ENCODE assay signal across 9 mouse cellular contexts in genomic region chr6:51545219-51545859, GRCm38 (mm10). TPM values are rescaled to one million over a fixed set of nuclear protein-coding genes. Genes with fewer than 3 reads are reported as not detected.
DNase-seq lines count a peak whose midpoint lies in the region; ATAC-seq and TF ChIP-seq lines count a peak whose summit lies in the region.
"Had no signal": no experiment of that assay in that cellular context is flagged by ENCODE, and none has a peak within 500 bp of the region (broad histone marks: within the 10 kb centered on the region; RNA-seq: fewer than 3 reads in every experiment).

No protein-coding gene starts in this region.

- no peaks in the 10 kb centered on the region for H3K36me3 ChIP-seq in heart, embryonic 11.5 days (ENCODE audit: control insufficient read depth, insufficient read depth, low read length)
- no peaks in the 10 kb centered on the region for H3K36me3 ChIP-seq in liver, embryonic 14.5 days (replicated peaks; ENCODE audit: control insufficient read depth, insufficient read depth, low read depth)
- H3K36me3 ChIP-seq: neural tube, embryonic 12.5 days had no signal

- H3K4me2 ChIP-seq in heart, embryonic 11.5 days, result peak overlapping the region; percentile 29
- peak overlapping the region; percentile 33 for H3K4me2 ChIP-seq in liver, embryonic 14.5 days (ENCODE audit: low read depth)
- H3K4me2 ChIP-seq: neural tube, embryonic 12.5 days had no signal

- H3K4me1 ChIP-seq in heart, embryonic 11.5 days (ENCODE audit: control insufficient read depth, insufficient read depth, low read length), result 0 out of 2 replicates have a peak, but pooled peaks cover 5% of the 10 kb centered on the region
- H3K4me1 ChIP-seq in liver, embryonic 14.5 days (replicated peaks; ENCODE audit: control insufficient read depth in 2 of 2, insufficient read depth in 2 of 2, low read length in 1 of 2), result peaks cover 0 to 20% of the 10 kb centered on the region in 2 experiments; a peak in 2 of 4 replicates

- no peaks in the 10 kb centered on the region for H3K27me3 ChIP-seq in heart, embryonic 11.5 days (ENCODE audit: control insufficient read depth, insufficient read depth, low read length)
- no peaks in the 10 kb centered on the region for H3K27me3 ChIP-seq in liver, embryonic 14.5 days (ENCODE audit: control insufficient read depth, insufficient read depth, low read length)
- H3K27me3 ChIP-seq: neural tube, embryonic 12.5 days had no signal

- TF ChIP-seq CTCF in liver, embryonic 14.5 days (IDR thresholded peaks at IDR 0.05; ENCODE audit: low read depth), result no peak

- WGBS in heart, embryonic 11.5 days (ENCODE audit: insufficient replicate concordance), result 72% methylated on average over 11 of the region's 11 CpGs
- 52% methylated on average over 11 of the region's 11 CpGs for WGBS in liver, embryonic 14.5 days (ENCODE audit: insufficient replicate concordance)

- no peak overlapping the region for H3K27ac ChIP-seq in heart, embryonic 11.5 days (ENCODE audit: low read depth, low read length)
- no peak overlapping the region for H3K27ac ChIP-seq in liver, embryonic 14.5 days
- H3K27ac ChIP-seq: neural tube, embryonic 12.5 days had no signal

- ATAC-seq in activated CD4-positive, CD25-positive, alpha-beta regulatory T cell, adult 4 months, result peak; percentile 89
- no peak for ATAC-seq in heart, embryonic 11.5 days (replicated peaks; ENCODE audit: insufficient number of reproducible peaks, low FRiP score, low TSS enrichment)
- no peak for ATAC-seq in liver, embryonic 14.5 days (ENCODE audit: insufficient read depth)

- intact Hi-C loops in left cerebral cortex, postnatal 36 days (cut with DNase I), result no loop called here

- H3K4me3 ChIP-seq in heart, embryonic 11.5 days (ENCODE audit: low read depth, low read length), result no peak overlapping the region
- no peak overlapping the region for H3K4me3 ChIP-seq in liver, embryonic 14.5 days (ENCODE audit: insufficient read depth in 1 of 2, low read depth in 2 of 2, low read length in 2 of 2)
- H3K4me3 ChIP-seq: neural tube, embryonic 12.5 days had no signal

- DNase-seq in layer of hippocampus, adult 11-12 months (ENCODE audit: low spot score), result peak; percentile 39
- DNase-seq in layer of hippocampus, postnatal 36 days, result no peak
- no peak for DNase-seq in liver, embryonic 14.5 days (ENCODE audit: low read depth in 3 of 3, low spot score in 3 of 3)
- DNase-seq in skeletal muscle tissue, adult 2 months (ENCODE audit: low read depth, low spot score), result peak; percentile 59
- DNase-seq in left cerebral cortex, adult 11 months (ENCODE audit: low spot score), result no peak
- no peak for DNase-seq in left cerebral cortex, postnatal 36 days (ENCODE audit: low spot score in 2 of 2)

- H3K9ac ChIP-seq in heart, embryonic 11.5 days (ENCODE audit: low read depth, low read length), result no peak overlapping the region; the same call in 1 of the 2 replicates
- no peak overlapping the region for H3K9ac ChIP-seq in liver, embryonic 14.5 days (replicated peaks)
- H3K9ac ChIP-seq: neural tube, embryonic 12.5 days had no signal

- H3K9me3 ChIP-seq in heart, embryonic 11.5 days (replicated peaks; ENCODE audit: control insufficient read depth, low read length), result no peaks in the 10 kb centered on the region
- H3K9me3 ChIP-seq in liver, embryonic 14.5 days (ENCODE audit: control insufficient read depth, low read length), result no peaks in the 10 kb centered on the region
- H3K9me3 ChIP-seq: neural tube, embryonic 12.5 days had no signal

- TF ChIP-seq EP300 in liver, embryonic 14.5 days (IDR thresholded peaks at IDR 0.05; ENCODE audit: low read depth), result no peak

RNA-seq across cellular contexts. Expression of gene Snx10, which starts 21.6 kb away (rescaled TPM):
- 100 to 1,000 TPM; 104 to 106 TPM for total RNA-seq in layer of hippocampus, postnatal 36 days (2021)
- 10 to 100 TPM; 23.0 to 32.5 TPM for polyA plus RNA-seq in activated CD4-positive, CD25-positive, alpha-beta regulatory T cell, adult 4 months (2017; shearing (Covaris generic))
- polyA plus RNA-seq in heart, embryonic 11.5 days (2014; fragmentation: Nextera tagmentation; extraction: Ambion mirVana), result 23.0 and 26.1 TPM in 2 replicates
- 1.2 and 2.0 TPM in 2 replicates for polyA plus RNA-seq in liver, embryonic 14.5 days (2012; rRNA removed)
- polyA plus RNA-seq in liver, embryonic 14.5 days (2014; fragmentation: Nextera tagmentation; extraction: Ambion mirVana), result 6.4 and 6.7 TPM in 2 replicates
- 100 to 1,000 TPM; 110 to 115 TPM for total RNA-seq in left cerebral cortex, postnatal 36 days (2021)

Comparison
In these comparisons a context has a peak if more than half of its experiments do, and no peak if none do; other contexts are left out.
1. DNase-seq: peak in layer of hippocampus, adult 11-12 months (single experiment) and skeletal muscle tissue, adult 2 months (single experiment); none in layer of hippocampus, postnatal 36 days (0 of 2), liver, embryonic 14.5 days (0 of 3), left cerebral cortex, adult 11 months (single experiment) and left cerebral cortex, postnatal 36 days (0 of 2).